In the genomic region with DNA sequence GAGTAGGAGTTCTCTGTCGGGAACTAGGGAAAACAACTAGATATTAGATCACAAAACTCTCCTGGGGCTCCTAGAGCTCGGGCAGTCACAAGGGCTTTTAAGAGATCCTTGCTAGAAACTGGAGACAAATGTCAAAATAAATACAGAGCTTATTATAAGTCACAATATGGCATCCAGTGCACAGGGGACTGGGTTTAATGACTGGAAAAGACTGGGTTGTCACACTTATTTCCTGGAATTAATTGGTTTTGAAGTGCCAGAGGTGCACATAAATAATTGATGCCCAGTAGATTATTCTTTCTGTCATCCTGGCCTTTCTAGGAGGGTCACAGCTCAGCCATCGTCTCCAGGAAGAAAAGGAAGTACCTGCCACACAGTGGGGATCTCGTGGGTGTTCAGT, we compare ENCODE assay signal across 25 mouse cellular contexts.
DNase-seq lines count a peak whose midpoint lies in the region; ATAC-seq and TF ChIP-seq lines count a peak whose summit lies in the region.
"Had no signal": no experiment of that assay in that cellular context is flagged by ENCODE, and none has a peak within 500 bp of the region (broad histone marks: within the 10 kb centered on the region; RNA-seq: fewer than 3 reads in every experiment).

No protein-coding gene starts in this region.

- no peak overlapping the region for H3K27ac ChIP-seq in hindbrain, embryonic 11.5 days (ENCODE audit: low read depth, low read length)
- H3K27ac ChIP-seq in hindbrain, embryonic 10.5 days: no peak overlapping the region
- H3K27ac ChIP-seq in hindbrain, embryonic 13.5 days: 0 out of 2 replicates have a peak overlapping the region, but pooled peaks have one; percentile 25
- H3K27ac ChIP-seq in hindbrain, embryonic 16.5 days (ENCODE audit: low read depth, low read length): no peak overlapping the region
- H3K27ac ChIP-seq: embryonic facial prominence, embryonic 13.5 days; embryonic facial prominence, embryonic 15.5 days; forebrain, embryonic 10.5 days; forebrain, embryonic 12.5 days had no signal

- no peaks in the 10 kb centered on the region for H3K9me3 ChIP-seq in hindbrain, embryonic 11.5 days (ENCODE audit: control insufficient read depth, low read length)
- no peaks in the 10 kb centered on the region for H3K9me3 ChIP-seq in hindbrain, embryonic 10.5 days
- no peaks in the 10 kb centered on the region for H3K9me3 ChIP-seq in hindbrain, embryonic 13.5 days
- H3K9me3 ChIP-seq in hindbrain, embryonic 16.5 days (ENCODE audit: control insufficient read depth, low read length): no peaks in the 10 kb centered on the region
- H3K9me3 ChIP-seq: embryonic facial prominence, embryonic 13.5 days; embryonic facial prominence, embryonic 15.5 days; forebrain, embryonic 10.5 days; forebrain, embryonic 12.5 days had no signal

- no peak for TF ChIP-seq CTCF in brain, embryonic 14.5 days (IDR thresholded peaks at IDR 0.05; ENCODE audit: borderline replicate concordance, extremely low read depth, insufficient read depth, insufficient read length)

- H3K4me1 ChIP-seq in hindbrain, embryonic 11.5 days (replicated peaks; ENCODE audit: control insufficient read depth, insufficient read depth, low read length): no peaks in the 10 kb centered on the region
- H3K4me1 ChIP-seq in hindbrain, embryonic 10.5 days (replicated peaks): 0 out of 2 replicates have a peak, but pooled peaks cover 3% of the 10 kb centered on the region
- H3K4me1 ChIP-seq in hindbrain, embryonic 13.5 days (replicated peaks): peaks cover 6% of the 10 kb centered on the region; the same call in 1 of the 2 replicates
- H3K4me1 ChIP-seq in hindbrain, embryonic 16.5 days (ENCODE audit: control insufficient read depth, insufficient read depth, low read depth, low read length): no peaks in the 10 kb centered on the region
- H3K4me1 ChIP-seq: embryonic facial prominence, embryonic 13.5 days; embryonic facial prominence, embryonic 15.5 days; forebrain, embryonic 12.5 days had no signal

- no peak overlapping the region for H3K9ac ChIP-seq in hindbrain, embryonic 11.5 days (ENCODE audit: low read depth, low read length)
- no peak overlapping the region for H3K9ac ChIP-seq in hindbrain, embryonic 13.5 days
- no peak overlapping the region for H3K9ac ChIP-seq in hindbrain, embryonic 16.5 days (ENCODE audit: low read depth, low read length)
- H3K9ac ChIP-seq: embryonic facial prominence, embryonic 13.5 days; embryonic facial prominence, embryonic 15.5 days; forebrain, embryonic 12.5 days; forebrain, postnatal 0 days had no signal

- TF ChIP-seq POLR2A in brain, embryonic 14.5 days (IDR thresholded peaks at IDR 0.05; ENCODE audit: borderline replicate concordance, extremely low read depth, insufficient read depth, insufficient read length, poor library complexity, severe bottlenecking): no peak

- ATAC-seq in hindbrain, embryonic 11.5 days (ENCODE audit: low FRiP score): no peak
- ATAC-seq in hindbrain, embryonic 13.5 days (ENCODE audit: low FRiP score): no peak
- no peak for ATAC-seq in hindbrain, embryonic 16.5 days
- ATAC-seq: forebrain, embryonic 14.5 days; forebrain, postnatal 0 days had no signal

- DNase-seq in hindbrain, embryonic 11.5 days (ENCODE audit: low spot score): peak; percentile 20
- no peak for DNase-seq in hindbrain, embryonic 10.5 days (ENCODE audit: low spot score)
- DNase-seq in brain, embryonic 14.5 days (ENCODE audit: low read depth): peak; percentile 52
- peak; percentile 52 for DNase-seq in retina, embryonic 14.5 days (ENCODE audit: low spot score)
- DNase-seq in adrenal gland, postnatal 14 days: no peak
- DNase-seq in urinary bladder, postnatal 10 days (ENCODE audit: low spot score): no peak
- DNase-seq: adrenal gland, adult 2 months; adrenal gland, postnatal 10 days; adrenal gland, postnatal 36 days; cerebellum, adult 11 months; cerebellum, adult 18-20 months; cerebellum, adult 8-10 months; cerebellum, adult 9-11 months; cerebellum, postnatal 14 days; cerebellum, postnatal 36 days; embryo, embryonic 11 days; forebrain, postnatal 0 days had no signal

- H3K27me3 ChIP-seq in hindbrain, embryonic 11.5 days (ENCODE audit: control insufficient read depth, insufficient read depth, low read length): no peaks in the 10 kb centered on the region
- H3K27me3 ChIP-seq in hindbrain, embryonic 10.5 days (ENCODE audit: insufficient read depth, poor library complexity, severe bottlenecking): no peaks in the 10 kb centered on the region
- H3K27me3 ChIP-seq in hindbrain, embryonic 13.5 days: no peaks in the 10 kb centered on the region
- no peaks in the 10 kb centered on the region for H3K27me3 ChIP-seq in hindbrain, embryonic 16.5 days (replicated peaks; ENCODE audit: control insufficient read depth, insufficient read depth, low read length)
- H3K27me3 ChIP-seq: embryonic facial prominence, embryonic 13.5 days; embryonic facial prominence, embryonic 15.5 days; forebrain, embryonic 12.5 days had no signal

- no peaks in the 10 kb centered on the region for H3K36me3 ChIP-seq in hindbrain, embryonic 11.5 days (ENCODE audit: control insufficient read depth, insufficient read depth, low read length)
- H3K36me3 ChIP-seq in hindbrain, embryonic 10.5 days: no peaks in the 10 kb centered on the region
- H3K36me3 ChIP-seq in hindbrain, embryonic 13.5 days: no peaks in the 10 kb centered on the region
- H3K36me3 ChIP-seq in hindbrain, embryonic 16.5 days (ENCODE audit: control insufficient read depth, insufficient read depth, low read length): no peaks in the 10 kb centered on the region
- H3K36me3 ChIP-seq: embryonic facial prominence, embryonic 13.5 days; embryonic facial prominence, embryonic 15.5 days; forebrain, embryonic 10.5 days; forebrain, embryonic 12.5 days had no signal

- no peak overlapping the region for H3K4me3 ChIP-seq in hindbrain, embryonic 11.5 days (ENCODE audit: low read depth, low read length)
- no peak overlapping the region for H3K4me3 ChIP-seq in hindbrain, embryonic 10.5 days
- H3K4me3 ChIP-seq in hindbrain, embryonic 13.5 days: no peak overlapping the region
- no peak overlapping the region for H3K4me3 ChIP-seq in hindbrain, embryonic 16.5 days (ENCODE audit: low read length)
- H3K4me3 ChIP-seq: embryonic facial prominence, embryonic 13.5 days; embryonic facial prominence, embryonic 15.5 days; erythroblast, embryonic 14.5 days; forebrain, embryonic 10.5 days; forebrain, embryonic 12.5 days had no signal

- 45% methylated on average over 4 of the region's 4 CpGs for WGBS in hindbrain, embryonic 11.5 days
- WGBS in hindbrain, embryonic 10.5 days: 60% methylated on average over 4 of the region's 4 CpGs
- WGBS in hindbrain, embryonic 13.5 days: 32% methylated on average over 4 of the region's 4 CpGs
- 33% methylated on average over 4 of the region's 4 CpGs for WGBS in hindbrain, embryonic 16.5 days

- H3K4me2 ChIP-seq in hindbrain, embryonic 11.5 days (replicated peaks; ENCODE audit: low read depth, low read length): no peak overlapping the region
- H3K4me2 ChIP-seq in hindbrain, embryonic 13.5 days: no peak overlapping the region
- no peak overlapping the region for H3K4me2 ChIP-seq in hindbrain, embryonic 16.5 days (ENCODE audit: low read length)
- H3K4me2 ChIP-seq: embryonic facial prominence, embryonic 13.5 days; embryonic facial prominence, embryonic 15.5 days; forebrain, embryonic 12.5 days had no signal

Comparison
In these comparisons a context has a peak if more than half of its experiments do, and no peak if none do; other contexts are left out.
1. DNase-seq: peak in hindbrain, embryonic 11.5 days (single experiment), brain, embryonic 14.5 days (single experiment) and retina, embryonic 14.5 days (single experiment); none in hindbrain, embryonic 10.5 days (single experiment), adrenal gland, postnatal 14 days (single experiment) and urinary bladder, postnatal 10 days (single experiment).